Mouse (Mus musculus): Measurements from ENCODE around the gene Tefm. TPM values are rescaled to one million over a fixed set of nuclear protein-coding genes. Genes with fewer than 3 reads are reported as not detected.

The Tefm gene
- polyA plus RNA-seq, 1 experiment: 9.0 TPM

GRCm38 (mm10) chr11:80161041-80161440 lies 19.1 kb upstream of the Tefm start:
- no peak overlapping the region for H3K4me3 ChIP-seq (ENCODE audit: insufficient read depth, low read length)
- H3K4me1 ChIP-seq (ENCODE audit: control insufficient read depth, insufficient read depth, low read length): no peaks in the 10 kb centered on the region
- H3K27ac ChIP-seq (ENCODE audit: insufficient read depth, low read length): no peak overlapping the region
- TF ChIP-seq CTCF (IDR thresholded peaks at IDR 0.05; ENCODE audit: extremely low read depth, insufficient read depth, low read length) (no peak), POLR2A (IDR thresholded peaks at IDR 0.05; ENCODE audit: extremely low read depth, insufficient read depth, low read length) (no peak)

GRCm38 (mm10) chr11:80159018-80159417 lies 17.0 kb upstream of the Tefm start:
- H3K4me1 ChIP-seq (ENCODE audit: control insufficient read depth, insufficient read depth, low read length): no peaks in the 10 kb centered on the region
- TF ChIP-seq CTCF (IDR thresholded peaks at IDR 0.05; ENCODE audit: extremely low read depth, insufficient read depth, low read length) (no peak), POLR2A (IDR thresholded peaks at IDR 0.05; ENCODE audit: extremely low read depth, insufficient read depth, low read length) (no peak)
- H3K27ac ChIP-seq (ENCODE audit: insufficient read depth, low read length): no peak overlapping the region
- no peak overlapping the region for H3K4me3 ChIP-seq (ENCODE audit: insufficient read depth, low read length)

DNA sequence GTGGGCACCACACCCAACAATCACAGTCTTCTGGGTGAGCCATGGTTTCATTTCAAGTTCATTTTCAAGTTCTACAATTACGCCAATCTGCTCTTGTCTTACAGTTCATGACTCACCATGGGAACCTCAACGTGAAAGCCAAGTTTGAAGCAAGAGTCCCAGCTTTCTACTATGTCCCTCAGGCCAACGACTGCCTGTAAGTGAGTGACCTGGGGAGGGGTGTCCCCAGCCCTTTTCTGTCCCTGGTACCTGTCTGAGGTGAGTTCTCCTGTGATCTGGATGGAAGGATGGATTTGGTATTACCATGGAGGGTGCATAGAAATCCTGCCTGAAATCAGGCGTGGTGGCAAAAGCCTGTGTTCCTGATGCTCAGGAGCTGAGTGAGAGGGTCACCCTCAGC lies 14.9 kb upstream of the Tefm start:
- H3K4me3 ChIP-seq (ENCODE audit: insufficient read depth, low read length): no peak overlapping the region
- no peak overlapping the region for H3K27ac ChIP-seq (ENCODE audit: insufficient read depth, low read length)
- TF ChIP-seq POLR2A (IDR thresholded peaks at IDR 0.05; ENCODE audit: extremely low read depth, insufficient read depth, low read length) (no peak), CTCF (IDR thresholded peaks at IDR 0.05; ENCODE audit: extremely low read depth, insufficient read depth, low read length) (no peak)
- H3K4me1 ChIP-seq (ENCODE audit: control insufficient read depth, insufficient read depth, low read length): no peaks in the 10 kb centered on the region

DNA sequence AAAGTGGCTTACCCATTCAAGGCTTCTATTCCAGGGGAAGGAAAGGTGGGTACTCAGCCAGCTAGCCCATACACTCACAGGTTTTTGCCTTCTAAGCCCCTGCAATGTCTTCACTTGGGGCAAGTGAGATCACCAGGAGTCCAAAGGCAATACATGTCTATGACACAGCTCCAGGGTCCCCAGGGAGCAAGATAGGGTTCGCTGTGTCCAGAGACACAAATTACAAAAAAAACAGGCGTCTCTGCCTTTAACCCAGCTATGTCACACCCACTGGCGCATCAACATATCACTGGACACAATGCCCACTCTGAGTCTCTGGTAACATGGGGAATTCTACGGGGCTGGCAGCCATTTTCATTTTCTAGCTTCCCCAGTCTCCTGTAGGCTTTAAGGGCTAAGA lies 14.0 kb upstream of the Tefm start:
- peak overlapping the region; percentile 38; the same call in 1 of the 2 replicates for H3K4me3 ChIP-seq (ENCODE audit: insufficient read depth, low read length)
- H3K4me1 ChIP-seq (ENCODE audit: control insufficient read depth, insufficient read depth, low read length): no peaks in the 10 kb centered on the region
- TF ChIP-seq CTCF (IDR thresholded peaks at IDR 0.05; ENCODE audit: extremely low read depth, insufficient read depth, low read length): no peak
- H3K27ac ChIP-seq (ENCODE audit: insufficient read depth, low read length): peak overlapping the region; percentile 86; the same call in 1 of the 2 replicates

GRCm38 (mm10) chr11:80155541-80155940 lies 13.6 kb upstream of the Tefm start:
- Histone ChIP-seq H3K4me3 (ENCODE audit: insufficient read depth, low read length) (peak overlapping the region; percentile 38; the same call in 1 of the 2 replicates), H3K27ac (ENCODE audit: insufficient read depth, low read length) (peak overlapping the region; percentile 86), H3K4me1 (ENCODE audit: control insufficient read depth, insufficient read depth, low read length) (no peaks in the 10 kb centered on the region)
- TF ChIP-seq POLR2A (IDR thresholded peaks at IDR 0.05; ENCODE audit: extremely low read depth, insufficient read depth, low read length): no peak
- no peak for TF ChIP-seq CTCF (IDR thresholded peaks at IDR 0.05; ENCODE audit: extremely low read depth, insufficient read depth, low read length)

DNA sequence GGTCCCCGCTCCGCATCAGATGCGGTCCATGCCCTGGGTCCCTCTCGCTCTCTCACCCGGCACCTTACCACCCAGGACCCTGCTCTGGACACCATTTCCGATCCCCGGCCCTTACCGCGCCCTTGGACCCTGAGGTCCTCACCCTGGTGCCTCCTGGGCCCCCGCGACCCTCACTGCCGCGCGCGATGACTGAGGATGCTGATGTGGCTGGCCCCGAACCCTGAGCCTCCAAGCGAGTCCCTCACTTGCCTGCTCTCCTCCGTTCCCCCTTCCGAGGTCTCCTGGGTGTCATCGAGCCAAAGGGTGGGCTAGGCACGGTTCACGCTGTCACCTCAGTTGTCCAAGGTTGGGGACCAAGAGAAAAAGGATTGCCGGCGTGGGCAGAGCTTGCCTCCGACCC lies 12.5 kb upstream of the Tefm start:
- TF ChIP-seq CTCF (IDR thresholded peaks at IDR 0.05; ENCODE audit: extremely low read depth, insufficient read depth, low read length) (no peak), POLR2A (IDR thresholded peaks at IDR 0.05; ENCODE audit: extremely low read depth, insufficient read depth, low read length) (no peak)
- H3K4me1 ChIP-seq (ENCODE audit: control insufficient read depth, insufficient read depth, low read length): no peaks in the 10 kb centered on the region
- H3K4me3 ChIP-seq (ENCODE audit: insufficient read depth, low read length): peak overlapping the region; percentile 38
- H3K27ac ChIP-seq (ENCODE audit: insufficient read depth, low read length): peak overlapping the region; percentile 86

GRCm38 (mm10) chr11:80153857-80154495 lies 12.0 kb upstream of the Tefm start, which contains the start of gene Adap2:
Adap2 (plus strand) TSS chr11:80154105.
- TF ChIP-seq CTCF (IDR thresholded peaks at IDR 0.05; ENCODE audit: extremely low read depth, insufficient read depth, low read length): no peak
- TF ChIP-seq POLR2A (IDR thresholded peaks at IDR 0.05; ENCODE audit: extremely low read depth, insufficient read depth, low read length): no peak
- Histone ChIP-seq H3K4me1 (ENCODE audit: control insufficient read depth, insufficient read depth, low read length) (no peaks in the 10 kb centered on the region), H3K27ac (ENCODE audit: insufficient read depth, low read length) (peak within 1 kb of the TSS; percentile 86), H3K4me3 (ENCODE audit: insufficient read depth, low read length) (peak within 1 kb of the TSS; percentile 38)

GRCm38 (mm10) chr11:80152376-80152775 lies 10.4 kb upstream of the Tefm start:
- H3K27ac ChIP-seq (ENCODE audit: insufficient read depth, low read length): no peak overlapping the region

GRCm38 (mm10) chr11:80151541-80151940 lies 9.6 kb upstream of the Tefm start:
- H3K4me1 ChIP-seq (ENCODE audit: control insufficient read depth, insufficient read depth, low read length): no peaks in the 10 kb centered on the region
- TF ChIP-seq CTCF (IDR thresholded peaks at IDR 0.05; ENCODE audit: extremely low read depth, insufficient read depth, low read length) (no peak), POLR2A (IDR thresholded peaks at IDR 0.05; ENCODE audit: extremely low read depth, insufficient read depth, low read length) (no peak)
- no peak overlapping the region for H3K27ac ChIP-seq (ENCODE audit: insufficient read depth, low read length)
- H3K4me3 ChIP-seq (ENCODE audit: insufficient read depth, low read length): no peak overlapping the region

More at GRCm38 (mm10) chr11:80152376-80152775, 10.4 kb upstream of the Tefm start:
- TF ChIP-seq POLR2A (IDR thresholded peaks at IDR 0.05; ENCODE audit: extremely low read depth, insufficient read depth, low read length) (no peak), CTCF (IDR thresholded peaks at IDR 0.05; ENCODE audit: extremely low read depth, insufficient read depth, low read length) (no peak)
- H3K4me1 ChIP-seq (ENCODE audit: control insufficient read depth, insufficient read depth, low read length): no peaks in the 10 kb centered on the region
- no peak overlapping the region for H3K4me3 ChIP-seq (ENCODE audit: insufficient read depth, low read length)

DNA sequence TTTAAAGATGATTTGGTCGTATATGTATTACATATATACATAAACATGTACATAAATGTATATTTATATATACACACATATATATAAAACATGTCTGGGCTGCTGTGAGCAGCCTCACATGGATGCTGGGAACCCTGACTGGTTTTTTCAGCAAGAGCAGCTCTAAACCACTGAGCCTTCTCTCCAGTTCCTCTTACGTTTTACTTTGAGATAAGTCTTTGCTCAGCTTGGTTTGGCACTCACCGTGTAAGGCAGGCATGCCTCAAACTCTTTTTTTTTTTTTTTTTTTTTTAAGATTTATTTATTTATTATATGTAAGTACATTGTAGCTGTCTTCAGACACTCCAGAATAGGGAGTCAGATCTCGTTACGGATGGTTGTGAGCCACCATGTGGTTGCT lies 8.6 kb upstream of the Tefm start:
- Histone ChIP-seq H3K4me3 (ENCODE audit: insufficient read depth, low read length) (no peak overlapping the region), H3K27ac (ENCODE audit: insufficient read depth, low read length) (no peak overlapping the region), H3K4me1 (ENCODE audit: control insufficient read depth, insufficient read depth, low read length) (no peaks in the 10 kb centered on the region)
- TF ChIP-seq POLR2A (IDR thresholded peaks at IDR 0.05; ENCODE audit: extremely low read depth, insufficient read depth, low read length) (no peak), CTCF (IDR thresholded peaks at IDR 0.05; ENCODE audit: extremely low read depth, insufficient read depth, low read length) (no peak)

Data from cortical plate, adult 2 months (tissue).